Mouse (Mus musculus) heart, adult 9 months (tissue): Measurements from ENCODE around the gene Ndufs7.
"Not testable (repeated sequence)": the region's sequence is repeated elsewhere in the genome, so short reads cannot be mapped to it uniquely, and the experiment has no call there.

Experiments
- DNase-seq, 2 experiments: peaks; one replicate each; pipeline ENCODE4 v3.0.0; 2022; ENCODE audit warnings: low spot score in 2 of 2

Ndufs7 gene

DNA sequence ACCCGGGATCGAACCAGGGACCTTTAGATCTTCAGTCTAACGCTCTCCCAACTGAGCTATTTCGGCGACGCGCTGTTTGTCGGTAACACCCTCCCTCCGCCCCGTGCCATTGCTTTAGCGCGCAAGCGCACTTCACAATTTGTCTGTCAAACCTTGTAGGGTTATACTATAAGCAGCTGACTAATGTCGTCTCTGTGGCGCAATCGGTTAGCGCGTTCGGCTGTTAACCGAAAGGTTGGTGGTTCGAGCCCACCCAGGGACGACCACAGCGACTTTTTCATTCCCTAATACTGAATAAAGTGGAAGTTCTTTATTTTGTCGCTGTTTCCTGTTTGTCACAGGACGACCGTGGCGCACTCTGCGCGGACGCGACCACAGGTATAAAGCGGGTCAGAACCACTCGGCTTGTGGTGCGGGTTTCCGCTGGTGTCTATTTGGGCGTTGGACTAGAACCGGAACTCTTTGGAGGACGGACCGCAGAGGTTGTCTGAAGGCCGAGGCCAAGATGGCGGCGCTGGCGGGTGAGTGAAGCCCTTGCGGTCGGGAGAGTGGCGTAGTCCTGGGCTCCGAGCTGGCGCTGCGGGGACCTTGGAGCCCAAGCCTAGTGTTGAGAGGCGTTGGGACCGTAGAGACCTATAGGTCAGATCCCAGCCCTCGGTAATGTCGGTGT, at the start of gene Ndufs7:
Gene Ndufs7 (plus strand): TSS at position 151 of the 670 bp plus-strand sequence.
- DNase-seq: peak; percentile 95 to 97

GRCm38 (mm10) chr10:80199440-80200008, 49.4 kb upstream of the Ndufs7 start:
- peak; percentile 77 to 88 for DNase-seq

GRCm38 (mm10) chr10:80200485-80200884, 48.4 kb upstream of the Ndufs7 start:
- DNase-seq: no peak

GRCm38 (mm10) chr10:80204055-80204454, 44.9 kb upstream of the Ndufs7 start:
- DNase-seq: no peak

GRCm38 (mm10) chr10:80207201-80207600, 41.7 kb upstream of the Ndufs7 start:
- DNase-seq: no peak

DNA sequence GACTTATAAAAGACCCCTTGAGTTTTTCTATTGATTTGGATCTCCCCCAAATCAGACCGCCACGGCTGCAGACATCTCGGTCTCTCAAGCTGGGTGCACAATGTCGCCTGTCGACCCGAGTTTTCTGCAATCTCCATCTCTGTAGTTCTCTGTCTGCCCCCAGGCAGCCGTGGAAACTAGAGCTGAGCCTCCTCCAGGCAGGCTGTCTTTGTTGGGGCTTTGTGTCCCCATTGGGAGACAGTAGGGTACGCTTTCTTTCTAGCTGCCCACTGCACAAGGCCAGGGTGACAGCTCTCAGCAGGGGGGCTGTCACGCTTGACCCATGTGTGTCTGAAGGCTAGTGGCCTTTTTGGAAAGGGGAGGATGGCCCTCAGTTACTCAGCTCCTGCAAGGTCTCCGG, 41.2 kb upstream of the Ndufs7 start:
- DNase-seq: no peak

DNA sequence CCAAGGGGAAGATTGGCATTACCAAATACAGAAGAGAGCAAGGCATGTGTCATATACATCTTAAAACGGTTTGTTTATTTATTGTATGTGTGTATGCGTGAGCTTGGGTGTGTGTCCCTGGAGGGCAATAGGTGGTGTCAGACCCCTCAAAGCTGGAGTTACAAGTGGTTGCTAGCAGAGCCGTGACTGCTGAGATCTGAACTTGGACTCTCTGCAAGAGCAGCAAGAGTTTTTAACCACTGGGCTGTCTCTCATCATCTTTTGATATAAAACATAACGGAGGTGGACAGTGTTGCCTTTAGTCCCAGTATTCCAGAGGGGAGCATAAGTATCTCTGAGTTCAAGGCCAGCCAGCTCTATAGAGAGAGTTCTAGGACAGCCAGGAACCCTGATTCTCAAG, 40.7 kb upstream of the Ndufs7 start:
- DNase-seq: no peak

- no peak for DNase-seq
Observed at GRCm38 (mm10) chr10:80208841-80209371, 40.0 kb upstream of the Ndufs7 start.

DNA sequence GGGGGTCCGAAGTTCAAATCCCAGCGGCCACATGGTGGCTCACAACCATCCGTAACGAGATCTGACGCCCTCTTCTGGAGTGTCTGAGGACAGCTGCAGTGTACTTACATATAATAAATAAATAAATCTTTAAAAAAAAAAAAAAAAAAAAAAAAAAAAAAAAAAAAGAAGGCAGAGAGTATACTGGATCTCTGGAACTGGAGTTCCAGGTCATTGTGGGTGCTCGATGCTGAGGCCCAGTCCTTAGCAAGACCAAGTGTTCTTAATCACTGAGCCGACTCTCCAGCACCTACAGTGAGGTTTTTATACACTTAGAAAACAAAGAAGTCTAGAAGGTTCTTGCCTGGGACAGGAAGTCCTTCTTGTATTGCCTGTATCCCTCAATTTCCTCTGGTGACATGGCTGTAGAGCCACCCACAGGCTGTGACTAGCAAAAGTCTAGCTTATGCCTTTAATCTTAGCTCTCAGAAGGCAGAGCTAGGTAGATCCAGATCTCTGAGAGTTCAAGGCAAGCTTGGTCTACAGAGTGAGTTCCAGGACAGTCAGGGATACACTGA, 37.3 kb upstream of the Ndufs7 start:
- not testable (repeated sequence) for DNase-seq

DNA sequence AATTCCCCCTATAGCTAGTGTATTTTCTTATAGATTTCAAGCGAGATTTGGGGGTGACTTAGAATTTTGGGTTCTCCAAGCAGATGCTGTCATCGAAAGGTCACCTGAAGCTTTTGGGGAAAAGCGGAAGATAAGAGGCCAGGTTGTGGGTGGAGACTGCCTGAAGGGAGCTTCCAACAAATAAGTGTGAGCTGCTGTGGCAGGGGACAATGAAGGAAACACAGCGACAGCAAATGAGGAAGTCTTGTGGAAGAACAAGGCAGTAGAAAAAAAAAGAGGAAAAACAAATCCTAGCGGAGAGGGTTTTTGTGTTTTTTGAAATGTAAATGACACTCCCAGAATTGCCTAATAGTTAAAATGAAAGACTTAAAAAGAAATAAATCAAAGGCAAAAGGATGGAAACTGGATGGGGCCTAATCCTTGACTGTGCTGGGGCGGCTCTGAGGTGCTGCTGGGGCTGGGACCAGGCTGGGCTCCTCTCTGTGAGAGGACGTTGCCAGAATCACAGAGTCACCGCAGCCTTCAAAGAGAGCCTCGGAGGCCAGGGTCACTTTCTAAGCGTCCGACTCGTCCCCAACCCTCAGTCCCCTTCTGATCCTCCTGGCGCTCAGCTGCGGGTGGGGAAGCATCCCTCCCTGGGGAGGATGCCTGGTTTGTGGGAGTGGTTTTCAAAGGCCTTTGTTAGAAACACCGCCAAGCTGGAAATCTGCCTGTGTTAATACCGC, 33.7 kb upstream of the Ndufs7 start:
- no peak for DNase-seq

- DNase-seq: no peak
Observed at GRCm38 (mm10) chr10:80220676-80221075, 28.2 kb upstream of the Ndufs7 start.

DNA sequence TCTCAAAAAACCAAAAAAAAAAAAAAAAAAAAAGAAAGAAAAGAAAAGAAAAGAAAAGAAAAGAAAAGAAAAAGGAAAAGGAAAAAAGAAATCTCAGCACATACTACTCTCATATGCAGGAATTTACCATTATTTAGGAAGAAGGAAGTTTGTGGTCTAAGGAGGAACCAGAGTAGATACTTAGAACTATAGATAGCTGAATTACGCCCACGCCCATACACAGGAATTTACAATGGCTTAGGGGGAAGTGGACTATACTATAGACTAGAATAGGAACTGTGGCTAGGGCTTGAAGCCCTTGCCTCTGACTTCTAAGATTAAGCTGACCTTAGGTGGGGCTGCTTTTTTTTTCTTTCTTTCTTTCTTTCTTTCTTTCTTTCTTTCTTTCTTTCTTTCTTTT, 25.8 kb upstream of the Ndufs7 start:
- DNase-seq: not testable (repeated sequence)

- no peak for DNase-seq
Observed at GRCm38 (mm10) chr10:80226071-80226415, 22.9 kb upstream of the Ndufs7 start.

- DNase-seq: peak; percentile 99 to 100
Observed at GRCm38 (mm10) chr10:80226416-80227165, 22.3 kb upstream of the Ndufs7 start, which contains the start of gene Mum1. Gene Mum1 (plus strand): TSS chr10:80226434.

DNA sequence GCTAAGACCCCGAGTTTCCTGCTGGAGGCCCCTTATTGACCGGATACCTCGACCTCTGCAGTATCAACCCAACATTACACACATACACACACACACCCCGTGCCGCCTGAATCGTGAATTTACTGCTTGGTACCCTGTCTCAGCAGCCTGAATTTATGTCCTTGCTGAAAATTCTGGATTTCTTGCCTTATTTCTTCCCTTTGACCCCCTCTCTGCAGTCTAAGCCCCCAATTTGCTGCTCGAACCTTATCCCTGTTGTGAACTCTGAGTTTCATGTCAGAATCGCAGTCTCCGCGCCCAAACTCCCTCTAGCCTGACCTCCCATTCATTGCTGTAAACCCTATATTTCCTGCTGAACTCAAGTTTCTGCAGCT, 21.8 kb upstream of the Ndufs7 start:
- no peak for DNase-seq

DNA sequence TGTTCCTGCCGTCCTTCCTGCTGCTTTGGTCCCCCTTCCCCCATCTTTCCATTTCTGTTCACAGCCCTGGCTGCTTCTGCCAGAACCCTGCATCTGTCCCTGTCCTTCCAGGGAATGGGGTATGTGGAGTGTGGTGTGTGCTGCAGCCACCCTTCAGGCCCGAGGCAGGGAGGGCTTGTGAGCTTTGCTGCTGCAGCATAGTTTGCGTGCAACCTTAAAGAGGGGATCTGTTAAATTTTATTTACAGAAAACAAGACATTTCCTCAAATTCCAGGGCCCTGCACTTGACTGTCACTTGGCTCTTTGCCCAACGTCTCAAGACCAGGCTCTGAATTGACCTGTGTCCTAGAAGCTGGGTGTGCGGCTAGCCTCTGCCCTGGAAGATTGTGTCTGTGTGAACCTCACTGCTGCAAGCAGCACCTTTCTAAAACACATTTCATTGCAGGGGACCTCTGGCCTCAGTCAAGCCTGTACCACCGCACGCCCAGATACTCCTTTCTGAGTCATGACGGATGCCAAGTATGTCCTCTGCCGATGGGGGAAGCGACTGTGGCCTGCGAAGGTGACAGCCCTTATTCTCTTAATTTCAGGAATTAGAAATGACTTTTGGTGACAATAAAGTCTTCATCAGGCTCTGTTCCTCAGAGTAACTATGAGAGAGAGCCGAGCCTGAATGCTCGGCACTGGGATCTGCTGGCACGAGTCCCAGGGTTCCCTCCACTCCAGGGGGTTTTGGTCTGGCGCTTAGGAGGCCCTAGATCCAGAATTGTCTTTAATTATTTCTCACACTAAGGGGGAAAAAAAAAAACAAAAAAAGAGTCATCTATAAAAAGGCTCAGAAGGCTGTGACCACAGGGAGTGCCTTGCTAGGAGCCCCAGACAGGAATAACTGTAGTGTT, 20.8 kb upstream of the Ndufs7 start:
- DNase-seq: no peak

DNA sequence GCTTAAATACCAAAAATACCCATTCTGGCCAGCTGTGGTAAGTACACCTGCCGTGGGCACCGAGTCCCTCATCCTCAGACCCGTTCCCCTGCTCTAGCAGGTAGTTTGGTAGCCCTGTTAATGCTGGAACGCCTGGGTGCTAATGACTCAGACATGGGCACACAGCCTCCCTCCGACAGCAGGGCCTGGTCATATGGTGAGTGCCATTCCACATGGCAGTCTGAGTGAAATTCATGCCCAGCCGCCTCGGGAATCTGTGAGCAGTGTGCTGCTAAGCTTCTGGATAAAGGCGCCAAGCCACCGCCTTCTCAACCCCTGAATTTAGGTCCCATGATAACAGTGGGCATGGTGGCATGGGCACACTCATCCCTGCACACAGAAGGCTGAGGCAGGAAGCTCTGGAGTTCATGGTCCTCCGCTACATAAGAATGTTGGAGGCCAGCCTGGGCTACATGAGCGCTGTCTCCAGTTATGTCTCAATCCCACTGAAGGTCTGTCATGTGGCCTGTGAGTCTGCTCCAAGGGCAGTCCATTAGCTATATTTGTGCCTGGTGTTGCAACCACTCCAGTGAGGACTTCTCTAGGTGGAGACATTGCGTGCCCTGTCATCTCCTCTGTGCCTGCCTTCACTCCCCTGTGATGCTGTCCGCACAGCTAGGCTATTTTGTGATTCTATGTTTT, 12.6 kb upstream of the Ndufs7 start:
- no peak for DNase-seq

GRCm38 (mm10) chr10:80237020-80237419, 11.9 kb upstream of the Ndufs7 start:
- no peak for DNase-seq

- DNase-seq: no peak
Observed at GRCm38 (mm10) chr10:80238306-80238705, 10.6 kb upstream of the Ndufs7 start.

DNA sequence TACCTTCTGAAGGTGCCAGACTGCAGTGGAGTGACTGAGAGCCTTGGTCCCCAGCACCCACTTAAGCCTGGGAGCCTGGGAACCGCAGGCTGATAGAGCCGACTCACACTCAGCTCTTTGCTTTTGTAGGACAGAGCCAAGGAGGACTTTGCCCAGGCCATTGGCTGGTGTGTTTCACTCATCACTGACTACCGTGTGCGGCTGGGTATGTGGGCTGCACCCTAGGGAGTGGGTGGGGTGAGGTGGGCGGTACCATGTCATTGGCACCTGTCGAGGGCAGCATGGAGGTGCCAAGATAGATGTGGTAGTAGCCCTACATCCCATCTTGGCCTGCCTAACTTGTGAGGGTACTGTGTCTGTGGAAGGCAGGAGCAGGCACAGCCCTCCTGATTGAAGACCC, 9.1 kb upstream of the Ndufs7 start:
- DNase-seq: no peak
